Mouse (Mus musculus) kidney, adult 9 months (tissue): ENCODE data around the gene Aspscr1.

Experiments
- DNase-seq: peaks from one replicate; pipeline ENCODE4 v3.0.0; 2022

The Aspscr1 gene

GRCm38 (mm10) chr11:120672687-120673593, at the start of gene Aspscr1:
Aspscr1 (plus strand) TSS chr11:120672973.
- peak; percentile 97 for DNase-seq

- DNase-seq: peak; percentile 83
These were observed 48.7 kb upstream of the Aspscr1 start for GRCm38 (mm10) chr11:120623961-120624679.

GRCm38 (mm10) chr11:120624680-120625111, 48.1 kb upstream of the Aspscr1 start:
- peak; percentile 85 for DNase-seq

- no peak for DNase-seq
These were observed 47.5 kb upstream of the Aspscr1 start, which contains the start of gene Sirt7 for GRCm38 (mm10) chr11:120625152-120625775. Sirt7 (minus strand) TSS chr11:120625240.

- no peak for DNase-seq
These were observed 45.8 kb upstream of the Aspscr1 start for GRCm38 (mm10) chr11:120626785-120627467.

- peak; percentile 59 for DNase-seq
These were observed 45.1 kb upstream of the Aspscr1 start for GRCm38 (mm10) chr11:120627468-120628300.

- DNase-seq: no peak
These were observed 44.0 kb upstream of the Aspscr1 start for GRCm38 (mm10) chr11:120628601-120629340.

GRCm38 (mm10) chr11:120629341-120629730, 43.4 kb upstream of the Aspscr1 start:
- peak; percentile 82 for DNase-seq

- DNase-seq: peak; percentile 78
These were observed 42.9 kb upstream of the Aspscr1 start for GRCm38 (mm10) chr11:120629911-120630310.

- DNase-seq: peak; percentile 94
These were observed 42.3 kb upstream of the Aspscr1 start for GRCm38 (mm10) chr11:120630401-120630871.

GRCm38 (mm10) chr11:120630881-120631725, 41.7 kb upstream of the Aspscr1 start:
- DNase-seq: peak; percentile 84

- DNase-seq: peak; percentile 62
These were observed 40.9 kb upstream of the Aspscr1 start for GRCm38 (mm10) chr11:120631726-120632448.

- peak; percentile 91 for DNase-seq
These were observed 39.9 kb upstream of the Aspscr1 start for GRCm38 (mm10) chr11:120632559-120633519.

- DNase-seq: peak; percentile 96
These were observed 39.0 kb upstream of the Aspscr1 start, which contains the start of gene Mafg for GRCm38 (mm10) chr11:120633520-120634343. Mafg (minus strand) TSS chr11:120633600.

- DNase-seq: no peak
These were observed 38.0 kb upstream of the Aspscr1 start for GRCm38 (mm10) chr11:120634810-120635209.

GRCm38 (mm10) chr11:120641255-120641654, 31.5 kb upstream of the Aspscr1 start:
- no peak for DNase-seq

- no peak for DNase-seq
These were observed 30.9 kb upstream of the Aspscr1 start for GRCm38 (mm10) chr11:120641869-120642268.
